Mouse (Mus musculus) inflammation-experienced regulatory T-cells, adult 6 months (primary cell): Measurements from ENCODE around the gene Ugcg. TPM values are rescaled to one million over a fixed set of nuclear protein-coding genes. Genes with fewer than 3 reads are reported as not detected.
"Not testable (repeated sequence)": the region's sequence is repeated elsewhere in the genome, so short reads cannot be mapped to it uniquely, and the experiment has no call there.

Source experiments
- ATAC-seq: one replicate; pipeline ENCODE4 v1.8.0; 2017
- polyA plus RNA-seq, 3 experiments: library from polyadenylated mRNA; unstranded; fragments of 100-300 nt; shearing (Covaris generic); gene quantifications; one replicate each; pipeline ENCODE4 v1.2.1; 2017

Ugcg gene
- polyA plus RNA-seq, 3 experiments from 2014 or later: 8.7 to 20.6 (median 16.4) TPM

- ATAC-seq: peak; percentile 87
Observed at GRCm38 (mm10) chr4:59260871-59261515, 71.9 kb downstream of the Ugcg start.

DNA sequence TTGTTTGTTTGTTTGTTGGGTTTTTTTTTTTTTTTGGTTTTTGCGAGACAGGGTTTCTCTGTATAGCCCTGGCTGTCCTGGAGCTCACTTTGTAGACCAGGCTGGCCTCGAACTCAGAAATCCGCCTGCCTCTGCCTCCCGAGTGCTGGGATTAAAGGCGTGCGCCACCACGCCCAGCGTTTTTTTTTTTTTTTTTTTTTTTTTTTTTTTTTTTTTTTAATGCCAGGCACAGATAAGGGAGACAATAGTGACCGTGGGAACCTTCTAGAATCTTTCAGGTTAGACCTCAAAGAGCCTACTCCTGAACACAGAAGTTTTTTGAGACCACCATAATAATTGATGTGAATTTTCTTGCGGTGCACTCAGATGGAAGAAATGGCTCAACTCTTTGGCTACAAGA lies 72.5 kb downstream of the Ugcg start:
- not testable (repeated sequence) for ATAC-seq

- no peak for ATAC-seq
Observed at GRCm38 (mm10) chr4:59262156-59262555, 73.1 kb downstream of the Ugcg start.

DNA sequence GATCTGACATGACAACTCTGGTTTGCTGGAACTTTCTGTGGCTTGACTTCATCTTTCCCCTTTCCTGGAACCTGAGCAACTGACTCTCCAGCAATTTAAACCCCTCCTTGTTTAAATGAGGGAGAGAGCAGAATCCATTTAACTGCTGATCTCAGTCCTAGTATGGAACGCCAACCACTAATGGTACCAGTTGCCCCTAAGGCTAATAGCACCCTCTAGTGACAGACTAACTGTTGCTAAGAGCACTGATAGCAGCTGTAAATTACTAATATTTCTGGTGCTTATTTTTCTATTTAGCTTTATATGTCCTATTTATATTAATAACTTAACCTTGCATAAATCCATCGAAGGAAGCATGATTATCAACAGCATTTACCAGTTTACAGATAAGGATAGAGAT lies 74.4 kb downstream of the Ugcg start:
- ATAC-seq: no peak

- no peak for ATAC-seq
Observed at GRCm38 (mm10) chr4:59264611-59265095, 75.6 kb downstream of the Ugcg start.

DNA sequence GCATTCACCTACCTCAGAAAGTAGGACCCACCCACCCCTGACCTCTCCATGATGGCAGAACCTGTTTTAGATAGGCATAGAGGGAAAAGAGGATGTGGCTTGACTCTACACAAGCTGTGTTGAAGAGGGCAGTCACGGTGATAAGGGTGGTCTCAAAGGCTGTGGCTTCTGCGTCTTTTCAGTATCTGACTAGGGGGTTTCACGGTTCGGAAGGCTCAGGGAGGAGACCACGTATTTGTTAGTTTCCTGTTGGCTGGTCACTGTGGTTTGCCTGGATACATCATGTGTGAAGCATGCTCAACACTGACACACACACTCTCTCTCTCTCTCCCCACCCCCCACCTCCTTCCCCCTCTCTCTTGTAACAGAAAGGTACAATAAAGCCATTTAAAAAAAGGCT lies 76.1 kb downstream of the Ugcg start:
- peak; percentile 8 for ATAC-seq

GRCm38 (mm10) chr4:59265631-59266030 lies 76.6 kb downstream of the Ugcg start:
- no peak for ATAC-seq

Other genes starting within 250 kb of the Ugcg start
- not detected for gene Zkscan16, start 245.6 kb upstream of the Ugcg start, polyA plus RNA-seq
- gene Ptgr1, start 202.1 kb upstream of the Ugcg start, polyA plus RNA-seq: under 1 TPM in 2 of 3 experiments, not detected in 1; 0.34 to 0.67 TPM
- 1 to 10 TPM in 1 of 3 experiments, under 1 TPM in 2; 0.64 to 1.1 (median 0.91) TPM for gene Dnajc25, start 194.2 kb upstream of the Ugcg start, polyA plus RNA-seq
- not detected for gene Gm20503, start 186.0 kb upstream of the Ugcg start, polyA plus RNA-seq
- gene Gng10, start 154.2 kb upstream of the Ugcg start, polyA plus RNA-seq: 100 to 1,000 TPM; 134 to 204 (median 170) TPM
- not detected for gene AI481877, start 50.3 kb upstream of the Ugcg start, polyA plus RNA-seq
- gene Susd1, start 249.4 kb downstream of the Ugcg start, polyA plus RNA-seq: 1 to 10 TPM in 1 of 3 experiments, under 1 TPM in 1, not detected in 1; 0.82 to 1.3 TPM